Mouse (Mus musculus) bone marrow macrophage, adult 2 months (primary cell): ENCODE results near the gene Fam160a1.

Experiments
- CTCF ChIP-seq: IDR thresholded peaks from 2 replicates; pipeline ENCODE4 v1.5.1; 2012; ENCODE audit warnings: low read depth, mild to moderate bottlenecking, low read length, moderate library complexity
- POLR2A ChIP-seq: IDR thresholded peaks from 2 replicates; pipeline ENCODE4 v1.6.1; 2012; ENCODE audit warnings: mild to moderate bottlenecking, low read depth, low read length, borderline replicate concordance

DNA sequence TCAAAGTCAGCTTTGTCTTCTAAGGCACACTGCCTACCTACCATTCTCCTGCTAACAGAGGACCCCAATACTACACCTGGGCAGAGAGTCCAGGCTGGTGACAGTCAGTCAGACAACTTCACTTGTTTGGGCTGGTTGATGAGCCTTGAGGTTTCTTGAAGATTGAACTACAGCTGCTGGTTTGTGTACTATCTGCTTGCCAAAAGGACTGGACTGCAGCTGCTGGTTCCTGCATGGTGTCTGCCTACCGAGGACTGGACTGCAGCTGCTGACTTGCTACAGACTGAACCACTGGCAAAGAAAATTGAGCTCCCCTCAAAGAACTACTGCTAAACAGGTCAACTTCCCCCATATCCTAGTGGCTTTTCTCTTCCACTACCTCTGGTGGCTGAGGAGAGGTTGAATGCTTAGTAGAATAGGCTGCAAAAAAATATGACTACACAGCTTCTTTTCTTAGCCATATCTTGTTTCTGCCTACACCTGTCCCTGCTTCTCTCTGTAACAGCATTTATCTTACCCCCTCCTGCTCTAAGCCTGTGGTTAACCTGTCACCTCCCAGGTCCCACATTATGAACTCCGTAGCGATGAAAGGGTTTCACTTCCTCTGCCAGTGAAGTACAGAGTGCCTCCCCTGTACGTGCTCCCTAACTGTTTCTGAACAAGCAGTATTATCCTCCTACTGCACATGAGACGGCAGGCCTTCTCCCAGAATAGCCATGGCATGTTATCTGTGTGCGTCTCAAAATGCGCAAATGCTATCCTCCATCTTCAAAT, 103.0 kb downstream of the Fam160a1 start:
- TF ChIP-seq CTCF (no peak), POLR2A (no peak)
